Mouse (Mus musculus): ENCODE results near the gene Olfr1432.
"Not testable (repeated sequence)": the region's sequence is repeated elsewhere in the genome, so short reads cannot be mapped to it uniquely, and the experiment has no call there.

The Olfr1432 gene

DNA sequence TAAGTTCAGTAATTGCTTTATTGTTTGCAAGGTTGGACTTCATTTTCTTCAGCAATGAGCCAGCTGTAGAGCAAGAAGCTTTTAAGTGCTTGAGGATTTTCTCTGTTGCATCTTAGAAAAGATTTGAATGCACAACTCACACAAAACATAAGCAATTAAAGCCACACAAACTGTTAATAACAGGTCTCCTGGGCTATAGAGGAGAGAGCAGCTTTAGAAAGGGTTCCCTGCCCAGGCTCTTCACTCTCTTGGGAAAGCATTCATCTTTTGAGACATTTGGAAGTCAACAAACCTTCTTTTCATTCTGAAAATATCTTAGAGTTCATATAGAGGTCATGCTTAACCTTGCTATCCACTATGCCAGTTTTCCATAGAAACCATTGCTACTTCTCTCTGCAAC, at the start of gene Olfr1432:
Gene Olfr1432, minus strand, starts transcription at position 101 of the 400 bp plus-strand sequence.
- DNase-seq (ENCODE audit: low read depth, low spot score): not testable (repeated sequence)

DNA sequence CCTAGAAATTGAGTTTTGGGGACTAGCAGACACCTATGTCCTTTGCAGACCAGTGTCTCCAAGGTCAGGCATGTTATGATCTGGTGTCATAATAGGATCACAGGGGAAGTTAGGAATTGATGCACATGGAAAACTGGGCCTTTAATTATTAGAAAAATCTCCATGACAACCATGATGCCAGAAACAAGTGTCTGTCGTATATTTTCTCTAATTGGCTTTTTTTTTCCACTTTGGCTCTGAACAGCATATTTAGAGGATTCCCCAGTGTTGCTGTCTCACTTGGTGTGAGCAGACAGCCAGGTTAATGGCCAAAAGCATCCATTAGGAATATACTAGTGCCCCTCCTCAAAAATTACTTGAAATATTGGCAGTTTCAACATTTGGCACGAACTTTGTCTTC, 47.2 kb upstream of the Olfr1432 start, which contains the start of gene Olfr1434:
Gene Olfr1434, plus strand, starts transcription at position 301 of the 400 bp plus-strand sequence.
- no peak for DNase-seq (ENCODE audit: low read depth, low spot score)

DNA sequence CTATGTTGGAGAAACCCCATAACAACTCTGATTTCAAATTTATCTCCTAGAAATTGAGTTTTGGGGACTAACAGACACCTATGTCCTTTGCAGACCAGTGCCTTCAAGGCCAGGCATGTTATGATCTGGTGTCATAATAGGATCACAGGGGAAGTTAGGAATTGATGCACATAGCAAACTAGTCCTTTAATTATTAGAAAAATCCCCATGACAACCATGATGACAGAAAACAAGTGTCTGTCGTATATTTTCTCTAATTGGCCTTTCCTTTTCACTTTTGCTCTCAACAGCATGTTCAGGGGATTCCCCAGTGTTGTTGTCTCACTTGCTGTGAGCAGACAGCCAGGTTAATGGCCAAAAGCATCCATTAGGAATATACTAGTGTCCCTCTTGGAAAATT, 28.3 kb upstream of the Olfr1432 start, which contains the start of gene Olfr235:
Gene Olfr235, plus strand, starts transcription at position 301 of the 400 bp plus-strand sequence.
- no peak for DNase-seq (ENCODE audit: low read depth, low spot score)

DNA sequence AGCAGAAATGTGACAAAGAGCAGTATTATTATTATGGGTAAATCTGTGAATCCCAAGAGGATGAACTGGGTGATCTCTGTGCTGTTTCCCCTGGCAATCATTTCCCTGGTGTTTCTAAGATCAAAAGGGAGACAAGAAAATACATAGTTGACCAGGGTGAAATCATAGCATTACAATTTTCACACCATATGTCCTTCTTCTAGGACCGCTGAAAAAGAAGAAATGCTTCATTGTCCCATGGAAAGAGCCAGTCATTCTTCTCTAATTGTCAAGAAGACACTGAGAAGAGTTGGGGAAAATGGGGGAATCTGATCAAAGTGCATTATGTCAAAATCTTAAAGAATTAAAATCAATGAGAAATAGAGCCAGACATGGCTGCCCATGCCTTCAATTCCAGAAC, 9.2 kb upstream of the Olfr1432 start, which contains the start of gene Olfr262:
Gene Olfr262, minus strand, starts transcription at position 101 of the 400 bp plus-strand sequence.
- DNase-seq (ENCODE audit: low read depth, low spot score): no peak

DNA sequence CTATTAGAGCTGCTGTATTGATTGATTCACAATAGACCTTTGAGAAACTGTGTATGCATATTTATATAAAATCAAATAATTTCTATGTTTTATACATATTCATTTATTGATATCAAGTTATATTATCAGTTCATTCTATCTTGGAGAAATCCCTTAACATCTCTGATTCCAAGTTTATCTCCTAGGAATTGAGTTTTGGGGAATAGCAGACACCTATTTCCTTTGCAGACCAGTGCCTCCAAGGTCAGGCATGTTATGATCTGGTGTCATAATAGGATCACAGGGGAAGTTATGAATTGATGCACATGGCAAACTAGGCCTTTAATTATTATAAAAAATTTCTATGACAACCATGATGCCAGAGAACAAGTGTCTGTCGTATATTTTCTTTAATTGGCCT, 32.1 kb downstream of the Olfr1432 start, which contains the start of gene Olfr1431:
Gene Olfr1431, plus strand, starts transcription at position 301 of the 400 bp plus-strand sequence.
- no peak for DNase-seq (ENCODE audit: low read depth, low spot score)

DNA sequence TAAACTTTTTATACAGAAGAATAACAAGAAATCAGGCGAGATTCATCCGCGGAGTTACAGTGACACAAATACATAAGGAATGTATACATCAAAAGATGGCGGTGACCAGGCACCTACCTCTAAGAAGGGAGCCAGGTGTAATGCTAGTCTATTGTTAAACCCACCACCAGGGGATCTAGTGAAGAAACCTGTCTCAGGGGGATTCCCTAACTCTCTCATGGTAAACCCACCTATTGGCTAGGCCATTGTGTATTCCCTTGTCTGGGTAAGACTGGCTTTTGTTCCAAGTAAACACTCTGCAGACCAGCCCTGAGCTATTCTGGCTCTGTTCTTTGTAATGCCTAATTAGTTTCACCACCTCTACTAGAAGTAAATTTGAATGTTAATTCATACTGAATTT, 33.3 kb downstream of the Olfr1432 start:
- DNase-seq (ENCODE audit: low read depth, low spot score): not testable (repeated sequence)

Measured in A20 (cell line).